Mouse (Mus musculus): ENCODE measurements around the gene Gm11595.
A peak's percentile ranks its signal among the peaks of the same experiment; 100 is the strongest.
"Not testable (repeated sequence)": the region's sequence is repeated elsewhere in the genome, so short reads cannot be mapped to it uniquely, and the experiment has no call there.

Gene Gm11595

GRCm38 (mm10) chr11:99772813-99773212 lies at the start of gene Gm11595:
Gene Gm11595 (minus strand): TSS chr11:99772913.
- not testable (repeated sequence) for DNase-seq

GRCm38 (mm10) chr11:99815566-99815965 lies 42.9 kb upstream of the Gm11595 start, which contains the start of gene Gm11564:
Gene Gm11564 (minus strand): TSS chr11:99815666.
- not testable (repeated sequence) for DNase-seq

- not testable (repeated sequence) for DNase-seq
Measured at GRCm38 (mm10) chr11:99809792-99810191, 37.1 kb upstream of the Gm11595 start, which contains the start of gene Krtap4-13. Gene Krtap4-13 (minus strand): TSS chr11:99809892.

GRCm38 (mm10) chr11:99804346-99804745 lies 31.6 kb upstream of the Gm11595 start, which contains the start of gene Gm11554:
Gene Gm11554 (minus strand): TSS chr11:99804446.
- not testable (repeated sequence) for DNase-seq

GRCm38 (mm10) chr11:99798832-99799231 lies 26.1 kb upstream of the Gm11595 start, which contains the start of gene Gm11569:
Gene Gm11569 (minus strand): TSS chr11:99798932.
- not testable (repeated sequence) for DNase-seq

- no peak for DNase-seq
Measured at GRCm38 (mm10) chr11:99793367-99793766, 20.7 kb upstream of the Gm11595 start, which contains the start of gene Gm11596. Gene Gm11596 (minus strand): TSS chr11:99793467.

- DNase-seq = not testable (repeated sequence)
Measured at GRCm38 (mm10) chr11:99784900-99785299, 12.2 kb upstream of the Gm11595 start, which contains the start of gene Krtap4-9. Gene Krtap4-9 (plus strand): TSS chr11:99785200.

GRCm38 (mm10) chr11:99780604-99781003 lies 7.9 kb upstream of the Gm11595 start, which contains the start of gene Krtap4-8:
Gene Krtap4-8 (minus strand): TSS chr11:99780704.
- DNase-seq = no peak

GRCm38 (mm10) chr11:99778401-99778800 lies 5.7 kb upstream of the Gm11595 start:
- no peak for DNase-seq

GRCm38 (mm10) chr11:99768410-99768809 lies 4.3 kb downstream of the Gm11595 start:
- no peak for DNase-seq

GRCm38 (mm10) chr11:99758877-99759276 lies 13.8 kb downstream of the Gm11595 start:
- no peak for DNase-seq

GRCm38 (mm10) chr11:99743985-99744384 lies 28.7 kb downstream of the Gm11595 start:
- peak; percentile 37 for DNase-seq

- DNase-seq = no peak
Measured at GRCm38 (mm10) chr11:99734190-99734589, 38.5 kb downstream of the Gm11595 start, which contains the start of gene Gm14180. Gene Gm14180 (minus strand): TSS chr11:99734290.

- no peak for DNase-seq
Measured at GRCm38 (mm10) chr11:99724061-99724460, 48.7 kb downstream of the Gm11595 start.

All from lung, postnatal 10 days (tissue).